Mouse (Mus musculus) hindbrain, embryonic 15.5 days (tissue): ENCODE measurements around the gene Gm20388. TPM values are rescaled to one million over a fixed set of nuclear protein-coding genes. Genes with fewer than 3 reads are reported as not detected.

ENCODE experiments used
- ATAC-seq: fragments of 200-750 bp; cut with Nextera tagmentation; 2 replicates; pipeline ENCODE4 v1.8.0; 2017; ENCODE audit warnings: low read depth, moderate number of reproducible peaks, moderate TSS enrichment; ENCODE audit not compliant: low FRiP score
- H3K27ac ChIP-seq: fragments of 300-500 bp; sonication (generic); replicated peaks from 2 replicates; pipeline ENCODE4 v1.5.1; 2015; ENCODE audit warnings: mild to moderate bottlenecking, inconsistent platforms
- H3K27me3 ChIP-seq: fragments of 300-500 bp; sonication (generic); 2 replicates; pipeline ENCODE4 v1.6.1; 2015; ENCODE audit warnings: control low read depth, inconsistent platforms
- H3K36me3 ChIP-seq: fragments of 300-500 bp; sonication (generic); 2 replicates; pipeline ENCODE4 v1.6.1; 2015; ENCODE audit warnings: control low read depth, inconsistent platforms
- H3K4me1 ChIP-seq: fragments of 300-500 bp; sonication (generic); replicated peaks from 2 replicates; pipeline ENCODE4 v1.6.1; 2015; ENCODE audit warnings: control low read depth, inconsistent platforms
- H3K4me2 ChIP-seq: fragments of 300-500 bp; sonication (generic); 2 replicates; pipeline ENCODE4 v1.6.1; 2015; ENCODE audit warnings: moderate library complexity, mild to moderate bottlenecking, inconsistent platforms
- H3K4me3 ChIP-seq: fragments of 300-500 bp; sonication (generic); 2 replicates; pipeline ENCODE4 v1.5.1; 2015; ENCODE audit warnings: mild to moderate bottlenecking, inconsistent platforms
- H3K9ac ChIP-seq: fragments of 300-500 bp; sonication (generic); 2 replicates; pipeline ENCODE4 v1.6.1; 2015; ENCODE audit warnings: inconsistent platforms
- H3K9me3 ChIP-seq: fragments of 300-500 bp; sonication (generic); 2 replicates; pipeline ENCODE4 v1.6.1; 2016; ENCODE audit warnings: control low read depth, inconsistent platforms
- WGBS: fragments of 180-500 bp; shearing (Covaris S2); methylation state at CpG from one replicate; pipeline ENCODE4 v1.1.7; 2015; 5-methylcytosine and 5-hydroxymethylcytosine counted together
- polyA plus RNA-seq: library from polyadenylated mRNA; unstranded; fragments of >200 nt; fragmentation: Nextera tagmentation; extraction: Ambion mirVana; gene quantifications from 2 replicates; pipeline ENCODE4 v1.2.1, GENCODE M21; 2015

The Gm20388 gene
- polyA plus RNA-seq, 1 experiment from 2014 or later = 5.4 TPM

GRCm38 (mm10) chr8:124242913-124243312, 4332.3 kb downstream of the Gm20388 start:
- Histone ChIP-seq H3K36me3 (no peaks in the 10 kb centered on the region), H3K9ac (no peak overlapping the region), H3K4me2 (no peak overlapping the region), H3K9me3 (no peaks in the 10 kb centered on the region), H3K27ac (no peak overlapping the region), H3K27me3 (no peaks in the 10 kb centered on the region), H3K4me3 (no peak overlapping the region), H3K4me1 (peaks cover 38% of the 10 kb centered on the region)
- ATAC-seq = no peak
- WGBS = 98% methylated on average over 5 of the region's 5 CpGs

DNA sequence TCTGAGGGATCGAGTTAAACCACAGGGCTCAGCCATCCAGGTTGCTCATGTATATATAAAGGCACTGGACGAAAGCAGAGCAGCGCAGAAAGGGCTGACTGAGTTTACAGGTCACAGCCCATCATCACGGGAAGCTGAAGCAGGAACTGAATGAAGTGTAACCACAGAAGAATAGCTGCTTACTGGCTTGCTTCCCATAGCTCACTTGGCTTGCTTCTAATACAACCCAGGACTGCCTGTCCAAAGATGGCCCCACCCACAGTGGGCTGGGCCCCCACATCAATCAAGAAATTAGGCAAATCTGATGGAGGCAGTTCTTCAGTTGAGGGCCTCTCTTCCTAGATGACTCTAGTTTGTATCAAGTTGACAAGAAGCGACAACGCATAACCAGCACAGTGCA, 4336.9 kb downstream of the Gm20388 start:
- no peak overlapping the region for H3K9ac ChIP-seq
- H3K36me3 ChIP-seq = no peaks in the 10 kb centered on the region
- peaks cover 17% of the 10 kb centered on the region for H3K4me1 ChIP-seq
- ATAC-seq = no peak
- H3K27me3 ChIP-seq = no peaks in the 10 kb centered on the region
- no peak overlapping the region for H3K4me2 ChIP-seq
- 85% methylated on average over 6 of the region's 6 CpGs for WGBS
- no peak overlapping the region for H3K27ac ChIP-seq
- H3K4me3 ChIP-seq = no peak overlapping the region
- no peaks in the 10 kb centered on the region for H3K9me3 ChIP-seq

- no peak overlapping the region for H3K4me3 ChIP-seq
- peaks cover 22% of the 10 kb centered on the region for H3K4me1 ChIP-seq
- no peaks in the 10 kb centered on the region for H3K27me3 ChIP-seq
- no peak for ATAC-seq
- H3K9me3 ChIP-seq = no peaks in the 10 kb centered on the region
- no peak overlapping the region for H3K9ac ChIP-seq
- H3K4me2 ChIP-seq = no peak overlapping the region
- H3K36me3 ChIP-seq = no peaks in the 10 kb centered on the region
- H3K27ac ChIP-seq = no peak overlapping the region
- 95% methylated on average over 6 of the region's 6 CpGs for WGBS
These were observed 4338.0 kb downstream of the Gm20388 start for GRCm38 (mm10) chr8:124248688-124249087.

- H3K27ac ChIP-seq = no peak overlapping the region
- WGBS = 51% methylated on average over 3 of the region's 3 CpGs
- peaks cover 22% of the 10 kb centered on the region for H3K4me1 ChIP-seq
- H3K27me3 ChIP-seq = no peaks in the 10 kb centered on the region
- no peak for ATAC-seq
- H3K4me3 ChIP-seq = no peak overlapping the region
- H3K9ac ChIP-seq = no peak overlapping the region
- no peaks in the 10 kb centered on the region for H3K9me3 ChIP-seq
- no peak overlapping the region for H3K4me2 ChIP-seq
- no peaks in the 10 kb centered on the region for H3K36me3 ChIP-seq
These were observed 4339.6 kb downstream of the Gm20388 start for GRCm38 (mm10) chr8:124250255-124250654.

- 22% methylated on average over 4 of the region's 4 CpGs for WGBS
- no peaks in the 10 kb centered on the region for H3K9me3 ChIP-seq
- H3K4me2 ChIP-seq = no peak overlapping the region
- H3K27me3 ChIP-seq = no peaks in the 10 kb centered on the region
- H3K9ac ChIP-seq = no peak overlapping the region
- H3K4me1 ChIP-seq = peaks cover 23% of the 10 kb centered on the region
- no peak for ATAC-seq
- H3K36me3 ChIP-seq = no peaks in the 10 kb centered on the region
- no peak overlapping the region for H3K4me3 ChIP-seq
- no peak overlapping the region for H3K27ac ChIP-seq
These were observed 4340.1 kb downstream of the Gm20388 start for GRCm38 (mm10) chr8:124250785-124251184.

GRCm38 (mm10) chr8:124252533-124252950, 4341.9 kb downstream of the Gm20388 start:
- no peak overlapping the region for H3K27ac ChIP-seq
- 87% methylated on average over 5 of the region's 5 CpGs for WGBS
- H3K4me2 ChIP-seq = no peak overlapping the region

DNA sequence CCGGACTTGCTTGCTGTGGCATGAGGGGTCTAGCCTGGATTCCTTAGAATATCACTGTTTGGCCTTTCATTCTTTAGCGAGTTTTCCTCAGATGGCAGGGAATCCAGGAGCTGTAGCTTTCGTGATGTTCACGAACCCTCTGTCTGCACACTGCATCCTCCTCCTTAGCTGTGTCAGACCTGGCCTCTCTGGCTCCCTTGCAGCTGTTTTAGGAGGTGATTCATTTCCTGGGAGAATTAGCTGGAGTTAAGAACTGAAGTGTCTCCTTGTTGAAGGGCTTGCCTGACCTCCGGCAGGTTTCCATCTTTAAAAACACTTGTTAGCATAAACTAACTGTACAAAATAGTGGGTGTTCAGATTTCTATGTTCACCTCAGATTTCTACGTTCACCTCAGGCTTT, 4343.3 kb downstream of the Gm20388 start:
- no peak for ATAC-seq
- no peak overlapping the region for H3K4me2 ChIP-seq
- H3K4me1 ChIP-seq = peaks cover 46% of the 10 kb centered on the region
- H3K4me3 ChIP-seq = no peak overlapping the region
- no peak overlapping the region for H3K9ac ChIP-seq
- no peaks in the 10 kb centered on the region for H3K27me3 ChIP-seq
- H3K9me3 ChIP-seq = no peaks in the 10 kb centered on the region
- no peak overlapping the region for H3K27ac ChIP-seq
- WGBS = 89% methylated on average over 6 of the region's 6 CpGs
- no peaks in the 10 kb centered on the region for H3K36me3 ChIP-seq

More at GRCm38 (mm10) chr8:124252533-124252950, 4341.9 kb downstream of the Gm20388 start:
- no peak overlapping the region for H3K4me3 ChIP-seq
- ATAC-seq = no peak
- no peak overlapping the region for H3K9ac ChIP-seq
- H3K36me3 ChIP-seq = no peaks in the 10 kb centered on the region
- H3K27me3 ChIP-seq = no peaks in the 10 kb centered on the region
- no peaks in the 10 kb centered on the region for H3K9me3 ChIP-seq
- peaks cover 41% of the 10 kb centered on the region for H3K4me1 ChIP-seq

DNA sequence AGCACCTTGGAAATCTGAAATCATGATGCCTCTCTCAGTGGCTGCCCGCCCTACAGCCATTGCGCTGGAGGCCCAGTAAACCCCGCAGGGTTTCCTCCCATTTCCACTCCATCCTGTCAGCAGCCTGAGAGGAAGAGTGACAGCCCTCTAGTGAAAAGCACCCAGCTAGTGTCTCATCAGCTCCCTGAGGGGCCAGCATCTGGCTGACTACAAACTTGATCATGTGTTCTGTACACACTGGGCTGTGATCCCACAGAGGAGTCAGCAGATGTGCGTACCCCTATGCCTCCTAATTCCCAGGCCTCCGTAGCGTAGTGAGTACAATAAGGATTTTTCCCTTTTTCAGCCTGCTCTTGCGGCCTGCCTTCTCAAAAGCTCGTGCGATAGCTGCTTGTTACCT, 4346.2 kb downstream of the Gm20388 start:
- Histone ChIP-seq H3K4me1 (peaks cover 38% of the 10 kb centered on the region), H3K4me2 (no peak overlapping the region), H3K4me3 (no peak overlapping the region), H3K9me3 (no peaks in the 10 kb centered on the region), H3K36me3 (no peaks in the 10 kb centered on the region), H3K27me3 (no peaks in the 10 kb centered on the region), H3K27ac (peak overlapping the region; percentile 69), H3K9ac (no peak overlapping the region)
- no peak for ATAC-seq
- WGBS = 37% methylated on average over 9 of the region's 9 CpGs

- H3K4me3 ChIP-seq = no peak overlapping the region
- H3K27ac ChIP-seq = peak overlapping the region; percentile 69
- H3K4me2 ChIP-seq = no peak overlapping the region
- peak; percentile 38; the same call in 1 of the 2 replicates for ATAC-seq
- no peak overlapping the region for H3K9ac ChIP-seq
- H3K36me3 ChIP-seq = no peaks in the 10 kb centered on the region
- WGBS = 19% methylated on average over 10 of the region's 10 CpGs
- H3K9me3 ChIP-seq = no peaks in the 10 kb centered on the region
- H3K27me3 ChIP-seq = no peaks in the 10 kb centered on the region
- H3K4me1 ChIP-seq = peaks cover 43% of the 10 kb centered on the region
These were observed 4346.7 kb downstream of the Gm20388 start for GRCm38 (mm10) chr8:124257363-124257762.

DNA sequence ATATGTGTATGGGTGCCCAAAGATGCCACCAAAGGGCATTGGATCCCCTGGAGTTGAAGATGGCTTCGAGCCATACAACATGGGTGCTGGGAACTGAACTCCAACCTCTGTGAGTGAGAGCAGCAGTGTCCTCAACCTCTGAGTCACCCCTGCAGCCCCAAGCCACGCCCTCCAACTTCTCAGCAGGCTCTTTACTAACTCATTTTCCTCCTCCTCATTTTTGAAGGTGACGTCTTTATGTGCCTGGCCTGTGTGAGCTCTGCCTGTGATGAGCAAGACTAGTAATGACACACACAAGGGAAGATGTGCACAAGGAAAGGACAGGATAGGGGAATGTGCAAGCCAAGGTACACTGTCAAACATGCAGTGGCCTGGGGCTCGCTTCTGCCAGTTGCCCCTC, 4348.5 kb downstream of the Gm20388 start:
- Histone ChIP-seq H3K9me3 (no peaks in the 10 kb centered on the region), H3K27ac (no peak overlapping the region), H3K4me3 (no peak overlapping the region), H3K9ac (no peak overlapping the region), H3K36me3 (no peaks in the 10 kb centered on the region), H3K27me3 (no peaks in the 10 kb centered on the region), H3K4me1 (peaks cover 56% of the 10 kb centered on the region), H3K4me2 (no peak overlapping the region)
- WGBS = 88% methylated on average over 4 of the region's 4 CpGs
- no peak for ATAC-seq

DNA sequence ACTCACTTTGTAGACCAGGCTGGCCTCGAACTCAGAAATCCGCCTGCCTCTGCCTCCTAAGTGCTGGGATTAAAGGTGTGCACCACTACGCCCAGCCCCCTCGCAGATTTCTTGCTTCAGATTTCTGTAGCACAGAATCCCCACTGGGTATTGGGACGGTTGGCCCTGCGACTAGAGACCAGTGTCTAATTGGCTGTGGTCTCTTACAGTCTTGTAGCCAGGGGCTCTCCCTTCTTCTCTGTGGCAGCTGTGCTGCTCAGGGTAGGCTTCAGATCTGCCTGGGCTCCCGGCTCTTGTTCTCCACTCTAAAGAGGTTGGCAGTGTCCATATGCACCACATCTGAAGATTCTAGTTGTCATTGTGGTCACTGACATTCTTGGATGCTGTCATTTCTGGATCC, 4349.3 kb downstream of the Gm20388 start:
- Histone ChIP-seq H3K27ac (no peak overlapping the region), H3K9me3 (no peaks in the 10 kb centered on the region), H3K36me3 (no peaks in the 10 kb centered on the region), H3K4me1 (peaks cover 63% of the 10 kb centered on the region), H3K27me3 (no peaks in the 10 kb centered on the region), H3K9ac (no peak overlapping the region), H3K4me3 (no peak overlapping the region), H3K4me2 (no peak overlapping the region)
- ATAC-seq = no peak
- WGBS = 65% methylated on average over 7 of the region's 7 CpGs

GRCm38 (mm10) chr8:124260371-124260770, 4349.7 kb downstream of the Gm20388 start:
- ATAC-seq = no peak
- H3K4me2 ChIP-seq = no peak overlapping the region
- no peaks in the 10 kb centered on the region for H3K9me3 ChIP-seq
- peaks cover 68% of the 10 kb centered on the region for H3K4me1 ChIP-seq
- H3K4me3 ChIP-seq = no peak overlapping the region
- no peak overlapping the region for H3K27ac ChIP-seq
- 70% methylated on average over 12 of the region's 12 CpGs for WGBS
- H3K36me3 ChIP-seq = no peaks in the 10 kb centered on the region
- H3K9ac ChIP-seq = no peak overlapping the region
- H3K27me3 ChIP-seq = no peaks in the 10 kb centered on the region

GRCm38 (mm10) chr8:124263058-124263457, 4352.4 kb downstream of the Gm20388 start:
- no peak for ATAC-seq
- Histone ChIP-seq H3K9me3 (no peaks in the 10 kb centered on the region), H3K27me3 (no peaks in the 10 kb centered on the region), H3K36me3 (no peaks in the 10 kb centered on the region), H3K4me3 (no peak overlapping the region), H3K9ac (no peak overlapping the region), H3K4me2 (no peak overlapping the region), H3K4me1 (peaks cover 47% of the 10 kb centered on the region), H3K27ac (peak overlapping the region; percentile 28)
- WGBS = 31% methylated on average over 9 of the region's 9 CpGs
